Mouse (Mus musculus): ENCODE results near the gene Ptpn12. TPM values are rescaled to one million over a fixed set of nuclear protein-coding genes. Genes with fewer than 3 reads are reported as not detected.

The Ptpn12 gene
- polyA plus RNA-seq, 1 experiment from 2014 or later, result 24.2 TPM

GRCm38 (mm10) chr5:20968963-20969362 lies 86.7 kb downstream of the Ptpn12 start:
- Histone ChIP-seq H3K9ac (no peak overlapping the region), H3K4me3 (replicated peaks) (no peak overlapping the region), H3K27ac (replicated peaks) (no peak overlapping the region), H3K9me3 (replicated peaks) (no peaks in the 10 kb centered on the region), H3K36me3 (no peaks in the 10 kb centered on the region), H3K27me3 (no peaks in the 10 kb centered on the region), H3K4me2 (replicated peaks) (no peak overlapping the region), H3K4me1 (no peaks in the 10 kb centered on the region)
- WGBS, result 61% methylated on average over 9 of the region's 9 CpGs
- ATAC-seq (ENCODE audit: insufficient number of reproducible peaks, low FRiP score, low TSS enrichment, low read depth), result no peak

- no peaks in the 10 kb centered on the region for H3K4me1 ChIP-seq
Measured at GRCm38 (mm10) chr5:20968493-20968892, 87.2 kb downstream of the Ptpn12 start.

GRCm38 (mm10) chr5:20967942-20968341 lies 87.8 kb downstream of the Ptpn12 start:
- Histone ChIP-seq H3K27ac (replicated peaks) (no peak overlapping the region), H3K4me1 (no peaks in the 10 kb centered on the region), H3K4me3 (replicated peaks) (no peak overlapping the region), H3K27me3 (no peaks in the 10 kb centered on the region), H3K4me2 (replicated peaks) (no peak overlapping the region), H3K9me3 (replicated peaks) (no peaks in the 10 kb centered on the region), H3K9ac (no peak overlapping the region), H3K36me3 (no peaks in the 10 kb centered on the region)
- 38% methylated on average over 4 of the region's 4 CpGs for WGBS
- peak; percentile 73; the same call in 1 of the 2 replicates for ATAC-seq (ENCODE audit: insufficient number of reproducible peaks, low FRiP score, low TSS enrichment, low read depth)

More at GRCm38 (mm10) chr5:20968493-20968892, 87.2 kb downstream of the Ptpn12 start:
- no peak for ATAC-seq (ENCODE audit: insufficient number of reproducible peaks, low FRiP score, low TSS enrichment, low read depth)
- Histone ChIP-seq H3K4me2 (replicated peaks) (no peak overlapping the region), H3K9me3 (replicated peaks) (no peaks in the 10 kb centered on the region), H3K9ac (no peak overlapping the region), H3K27ac (replicated peaks) (no peak overlapping the region), H3K27me3 (no peaks in the 10 kb centered on the region), H3K4me3 (replicated peaks) (no peak overlapping the region), H3K36me3 (no peaks in the 10 kb centered on the region)
- 65% methylated on average over 9 of the region's 9 CpGs for WGBS

- H3K9me3 ChIP-seq (replicated peaks), result no peaks in the 10 kb centered on the region
- no peaks in the 10 kb centered on the region for H3K36me3 ChIP-seq
- ATAC-seq (ENCODE audit: insufficient number of reproducible peaks, low FRiP score, low TSS enrichment, low read depth), result no peak
- no peaks in the 10 kb centered on the region for H3K27me3 ChIP-seq
- no peak overlapping the region for H3K4me2 ChIP-seq (replicated peaks)
- no peak overlapping the region for H3K4me3 ChIP-seq (replicated peaks)
- 75% methylated on average over 6 of the region's 6 CpGs for WGBS
- no peak overlapping the region for H3K9ac ChIP-seq
- H3K4me1 ChIP-seq, result no peaks in the 10 kb centered on the region
- no peak overlapping the region for H3K27ac ChIP-seq (replicated peaks)
Measured at GRCm38 (mm10) chr5:20964446-20964845, 91.3 kb downstream of the Ptpn12 start.

GRCm38 (mm10) chr5:20963295-20963694 lies 92.4 kb downstream of the Ptpn12 start:
- no peaks in the 10 kb centered on the region for H3K36me3 ChIP-seq
- H3K9me3 ChIP-seq (replicated peaks), result no peaks in the 10 kb centered on the region
- no peaks in the 10 kb centered on the region for H3K27me3 ChIP-seq
- no peak overlapping the region for H3K9ac ChIP-seq
- no peaks in the 10 kb centered on the region for H3K4me1 ChIP-seq
- H3K4me2 ChIP-seq (replicated peaks), result no peak overlapping the region
- no peak overlapping the region for H3K27ac ChIP-seq (replicated peaks)
- H3K4me3 ChIP-seq (replicated peaks), result no peak overlapping the region
- ATAC-seq (ENCODE audit: insufficient number of reproducible peaks, low FRiP score, low TSS enrichment, low read depth), result no peak
- 61% methylated on average over 9 of the region's 9 CpGs for WGBS

- no peaks in the 10 kb centered on the region for H3K4me1 ChIP-seq
- 71% methylated on average over 2 of the region's 2 CpGs for WGBS
- H3K4me3 ChIP-seq (replicated peaks), result no peak overlapping the region
- no peaks in the 10 kb centered on the region for H3K27me3 ChIP-seq
- ATAC-seq (ENCODE audit: insufficient number of reproducible peaks, low FRiP score, low TSS enrichment, low read depth), result no peak
- H3K9me3 ChIP-seq (replicated peaks), result 0 out of 2 replicates have a peak, but pooled peaks cover 5% of the 10 kb centered on the region
- no peak overlapping the region for H3K4me2 ChIP-seq (replicated peaks)
- H3K27ac ChIP-seq (replicated peaks), result no peak overlapping the region
- H3K36me3 ChIP-seq, result peaks cover 12% of the 10 kb centered on the region
- no peak overlapping the region for H3K9ac ChIP-seq
Measured at GRCm38 (mm10) chr5:20960927-20961326, 94.8 kb downstream of the Ptpn12 start.

- Histone ChIP-seq H3K4me3 (replicated peaks) (no peak within 1 kb of the TSS), H3K27me3 (no peaks in the 10 kb centered on the region), H3K27ac (replicated peaks) (no peak within 1 kb of the TSS), H3K36me3 (peaks cover 12% of the 10 kb centered on the region), H3K4me1 (0 out of 2 replicates have a peak, but pooled peaks cover 5% of the 10 kb centered on the region), H3K4me2 (replicated peaks) (no peak within 1 kb of the TSS), H3K9ac (no peak within 1 kb of the TSS), H3K9me3 (replicated peaks) (0 out of 2 replicates have a peak, but pooled peaks cover 5% of the 10 kb centered on the region)
- no peak for ATAC-seq (ENCODE audit: insufficient number of reproducible peaks, low FRiP score, low TSS enrichment, low read depth)
- WGBS, result 93% methylated on average over 3 of the region's 3 CpGs
Measured at GRCm38 (mm10) chr5:20956298-20956697, 99.4 kb downstream of the Ptpn12 start, which contains the start of gene Rsbn1l. Gene Rsbn1l, minus strand, starts transcription at chr5:20956398.

GRCm38 (mm10) chr5:20955114-20955835 lies 100.4 kb downstream of the Ptpn12 start:
- 62% methylated on average over 13 of the region's 13 CpGs for WGBS
- no peak overlapping the region for H3K27ac ChIP-seq (replicated peaks)

GRCm38 (mm10) chr5:20952337-20952925 lies 103.3 kb downstream of the Ptpn12 start:
- Histone ChIP-seq H3K9ac (peak overlapping the region; percentile 96), H3K36me3 (peaks cover 9% of the 10 kb centered on the region), H3K4me3 (replicated peaks) (peak overlapping the region; percentile 95), H3K27me3 (no peaks in the 10 kb centered on the region), H3K9me3 (replicated peaks) (0 out of 2 replicates have a peak, but pooled peaks cover 5% of the 10 kb centered on the region), H3K4me1 (peaks cover 15% of the 10 kb centered on the region), H3K4me2 (replicated peaks) (peak overlapping the region; percentile 55), H3K27ac (replicated peaks) (peak overlapping the region; percentile 99; the same call in 1 of the 2 replicates)
- no peak for ATAC-seq (ENCODE audit: insufficient number of reproducible peaks, low FRiP score, low TSS enrichment, low read depth)
- WGBS, result 22% methylated on average over 9 of the region's 9 CpGs

More at GRCm38 (mm10) chr5:20955114-20955835, 100.4 kb downstream of the Ptpn12 start:
- Histone ChIP-seq H3K4me3 (replicated peaks) (no peak overlapping the region), H3K4me1 (0 out of 2 replicates have a peak, but pooled peaks cover 5% of the 10 kb centered on the region), H3K27me3 (no peaks in the 10 kb centered on the region), H3K36me3 (peaks cover 12% of the 10 kb centered on the region), H3K9ac (no peak overlapping the region), H3K9me3 (replicated peaks) (0 out of 2 replicates have a peak, but pooled peaks cover 5% of the 10 kb centered on the region), H3K4me2 (replicated peaks) (no peak overlapping the region)
- ATAC-seq (ENCODE audit: insufficient number of reproducible peaks, low FRiP score, low TSS enrichment, low read depth), result no peak

- WGBS, result under 1% methylated on average over 51 of the region's 51 CpGs
- peak overlapping the region; percentile 95 for H3K4me3 ChIP-seq (replicated peaks)
- 0 out of 2 replicates have a peak, but pooled peaks cover 2% of the 10 kb centered on the region for H3K9me3 ChIP-seq (replicated peaks)
- peak overlapping the region; percentile 55 for H3K4me2 ChIP-seq (replicated peaks)
- H3K27me3 ChIP-seq, result no peaks in the 10 kb centered on the region
- peak overlapping the region; percentile 96 for H3K9ac ChIP-seq
- ATAC-seq (ENCODE audit: insufficient number of reproducible peaks, low FRiP score, low TSS enrichment, low read depth), result peak; percentile 99
- H3K27ac ChIP-seq (replicated peaks), result peak overlapping the region; percentile 99
- peaks cover 6% of the 10 kb centered on the region for H3K36me3 ChIP-seq
- peaks cover 15% of the 10 kb centered on the region for H3K4me1 ChIP-seq
Measured at GRCm38 (mm10) chr5:20951666-20952281, 103.9 kb downstream of the Ptpn12 start.

All from embryonic facial prominence, embryonic 15.5 days (tissue).